Mouse (Mus musculus) ES-E14 (cell line): ENCODE data around the gene Olfr955. TPM values are rescaled to one million over a fixed set of nuclear protein-coding genes. Genes with fewer than 3 reads are reported as not detected.

ENCODE experiments used
- DNase-seq: peaks from one replicate; pipeline ENCODE4 v3.0.0-alpha.2; 2013; ENCODE audit warnings: low read depth, low spot score
- H3K27ac ChIP-seq: 2 replicates; pipeline ENCODE4 v1.5.1; 2012; ENCODE audit warnings: low read depth, mild to moderate bottlenecking, low read length, moderate library complexity, mixed read lengths; ENCODE audit not compliant: poor library complexity, insufficient read depth, severe bottlenecking
- H3K36me3 ChIP-seq: 2 replicates; pipeline ENCODE4 v1.6.1; 2012; ENCODE audit warnings: mild to moderate bottlenecking, low read length, moderate library complexity, mixed read lengths; ENCODE audit not compliant: control insufficient read depth, poor library complexity, insufficient read depth, severe bottlenecking
- H3K4me1 ChIP-seq, 2 experiments: fragments of 150-350 bp in 1 of 2; sonication (generic) in 1 of 2; 2 replicates each; pipeline ENCODE4 v1.6.1; 2012; ENCODE audit warnings: low read length in 2 of 2, mild to moderate bottlenecking in 1 of 2, mixed read lengths in 1 of 2; ENCODE audit not compliant: control insufficient read depth in 2 of 2, insufficient read depth in 2 of 2, poor library complexity in 1 of 2
- H3K4me3 ChIP-seq, 2 experiments: fragments of 150-350 bp in 1 of 2; sonication (generic) in 1 of 2; 2 replicates each; pipeline ENCODE4 v1.5.1; 2012; ENCODE audit warnings: low read length in 2 of 2, low read depth in 1 of 2, mild to moderate bottlenecking in 1 of 2, mixed read lengths in 1 of 2; ENCODE audit not compliant: insufficient read depth in 1 of 2, poor library complexity in 1 of 2, severe bottlenecking in 1 of 2
- H3K9ac ChIP-seq: 2 replicates; pipeline ENCODE4 v1.6.1; 2012; ENCODE audit warnings: low read depth, mild to moderate bottlenecking, low read length, mixed read lengths; ENCODE audit not compliant: poor library complexity, insufficient read depth, severe bottlenecking
- H3K9me3 ChIP-seq: fragments of 150-350 bp; sonication (generic); 2 replicates; pipeline ENCODE4 v1.6.1; 2012; ENCODE audit warnings: low read depth, mild to moderate bottlenecking, low read length; ENCODE audit not compliant: control insufficient read depth, insufficient read depth
- CHD2 ChIP-seq: IDR thresholded peaks from 2 replicates; pipeline ENCODE4 v1.6.1; 2014; ENCODE audit warnings: mild to moderate bottlenecking, low read depth, low read length, inconsistent platforms
- HCFC1 ChIP-seq: IDR thresholded peaks from 2 replicates; pipeline ENCODE4 v1.6.1; 2012; ENCODE audit warnings: low read length, inconsistent platforms, borderline replicate concordance; ENCODE audit not compliant: insufficient read depth
- MAFK ChIP-seq: IDR thresholded peaks from 2 replicates; pipeline ENCODE4 v1.6.1; 2014; ENCODE audit warnings: mild to moderate bottlenecking, low read depth, low read length, inconsistent platforms; ENCODE audit not compliant: insufficient read depth
- ZC3H11A ChIP-seq: IDR thresholded peaks from 2 replicates; pipeline ENCODE4 v1.6.1; 2012; ENCODE audit warnings: low read depth, mild to moderate bottlenecking, inconsistent platforms, low read length, borderline replicate concordance
- ZNF384 ChIP-seq: IDR thresholded peaks from 2 replicates; pipeline ENCODE4 v1.6.1; 2012; ENCODE audit warnings: low read depth, low read length, inconsistent platforms
- in situ Hi-C, 2 experiments: fragments of 600-800 bp; cut with MboI; formaldehyde crosslinking; loops; one replicate each; pipeline ENCODE4 v1.15.1; 2025; ENCODE audit warnings: low sequenced_read_pairs in 2 of 2, inconsistent platforms in 1 of 2; ENCODE audit not compliant: unreplicated experiment in 2 of 2
- total RNA-seq: library from RNA; depleted of rRNA; stranded (reverse); fragments of 300-350 nt; gene quantifications from 2 replicates; pipeline ENCODE4 v1.2.3, GENCODE M21; 2012; rRNA removed

Olfr955 gene
- total RNA-seq, 1 experiment = not detected

- no peaks in the 10 kb centered on the region for H3K36me3 ChIP-seq
- no peak within 1 kb of the TSS for H3K27ac ChIP-seq
- in situ Hi-C loops = no loop called here
- TF ChIP-seq CHD2 = no peak
- TF ChIP-seq MAFK = no peak
- TF ChIP-seq ZC3H11A = no peak
- TF ChIP-seq ZNF384 = no peak
- TF ChIP-seq HCFC1 = no peak
- no peaks in the 10 kb centered on the region for H3K4me1 ChIP-seq
- H3K9me3 ChIP-seq = no peaks in the 10 kb centered on the region
- no peak for DNase-seq
- no peak within 1 kb of the TSS for H3K4me3 ChIP-seq
- no peak within 1 kb of the TSS for H3K9ac ChIP-seq
Observed at GRCm38 (mm10) chr9:39493895-39494294, 22.2 kb upstream of the Olfr955 start, which contains the start of gene Olfr44. Olfr44 (minus strand) TSS chr9:39493995.

DNA sequence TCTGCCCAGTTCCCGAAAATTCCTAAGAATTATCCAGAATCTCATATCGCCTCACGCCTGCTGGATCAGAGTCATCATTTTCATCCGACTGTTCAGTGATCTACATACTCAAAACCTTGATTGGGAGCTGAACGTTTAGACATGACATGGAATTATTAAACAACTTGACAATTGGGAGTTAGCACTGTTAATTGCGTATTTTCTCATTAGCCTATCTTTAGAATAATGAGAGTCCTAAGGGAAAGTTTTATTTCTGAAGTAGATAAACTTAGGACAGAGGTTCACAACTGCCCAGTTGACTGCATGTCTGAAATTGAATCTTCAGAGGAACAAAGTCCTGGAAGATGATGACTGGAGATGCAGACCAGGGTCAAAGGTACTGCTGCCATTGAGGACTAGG, 15.3 kb downstream of the Olfr955 start, which contains the start of gene Olfr954:
Gene Olfr954 (plus strand): TSS at position 301 of the 400 bp plus-strand sequence.
- no peak for DNase-seq
- in situ Hi-C loops = no loop called here
- TF ChIP-seq HCFC1 = no peak
- no peak for TF ChIP-seq ZC3H11A
- TF ChIP-seq ZNF384 = no peak
- no peak for TF ChIP-seq CHD2
- TF ChIP-seq MAFK = no peak
- Histone ChIP-seq H3K9me3 (no peaks in the 10 kb centered on the region), H3K36me3 (no peaks in the 10 kb centered on the region), H3K27ac (no peak within 1 kb of the TSS), H3K4me1 (no peaks in the 10 kb centered on the region), H3K4me3 (no peak within 1 kb of the TSS), H3K9ac (no peak within 1 kb of the TSS)

DNA sequence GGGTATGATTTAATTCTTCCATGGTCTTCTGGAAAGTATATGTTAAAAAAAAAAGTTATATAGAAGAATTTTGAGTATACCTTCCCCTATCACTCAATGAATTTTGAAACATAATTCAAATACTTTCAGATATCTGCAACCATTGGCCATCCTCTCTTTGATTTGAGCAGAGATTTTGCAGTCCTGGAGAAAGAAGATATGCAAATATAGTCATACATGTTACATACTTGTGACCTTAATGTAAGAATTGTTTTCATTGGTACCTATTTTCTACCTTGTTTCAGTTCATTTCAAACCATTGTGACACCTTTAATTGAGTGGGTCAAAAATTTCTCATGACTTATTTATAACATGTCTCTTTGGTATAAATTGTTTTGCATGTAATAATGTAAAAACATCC, 44.7 kb downstream of the Olfr955 start, which contains the start of gene Olfr952:
Gene Olfr952 (minus strand): TSS at position 101 of the 400 bp plus-strand sequence.
- no peaks in the 10 kb centered on the region for H3K4me1 ChIP-seq
- no peak for TF ChIP-seq ZNF384
- no peak for TF ChIP-seq MAFK
- H3K9me3 ChIP-seq = no peaks in the 10 kb centered on the region
- in situ Hi-C loops = no loop called here
- no peak within 1 kb of the TSS for H3K27ac ChIP-seq
- no peak within 1 kb of the TSS for H3K9ac ChIP-seq
- no peaks in the 10 kb centered on the region for H3K36me3 ChIP-seq
- H3K4me3 ChIP-seq = no peak within 1 kb of the TSS
- DNase-seq = no peak

Other genes with a start within 250 kb of the Olfr955 start
- not detected in 2 replicates for gene Olfr1537, start 221.9 kb downstream of the Olfr955 start, total RNA-seq
- not detected in 2 replicates for gene Olfr945, start 195.1 kb downstream of the Olfr955 start, total RNA-seq
- not detected in 2 replicates for gene Olfr948, start 145.9 kb downstream of the Olfr955 start, total RNA-seq
- gene Olfr951, start 84.5 kb downstream of the Olfr955 start, total RNA-seq = not detected in 2 replicates
- not detected in 2 replicates for gene Olfr952, start 44.8 kb downstream of the Olfr955 start, total RNA-seq
- not detected in 2 replicates for gene Olfr954, start 15.2 kb downstream of the Olfr955 start, total RNA-seq
- not detected in 2 replicates for gene Olfr44, start 22.1 kb upstream of the Olfr955 start, total RNA-seq
- gene Olfr957, start 43.9 kb upstream of the Olfr955 start, total RNA-seq = not detected in 2 replicates
- not detected in 2 replicates for gene Olfr958, start 82.1 kb upstream of the Olfr955 start, total RNA-seq
- gene Olfr959, start 103.6 kb upstream of the Olfr955 start, total RNA-seq = not detected in 2 replicates
- gene AW551984, start 132.5 kb upstream of the Olfr955 start, total RNA-seq = 0.74 and 2.0 TPM in 2 replicates
- not detected in 2 replicates for gene Olfr148, start 138.7 kb upstream of the Olfr955 start, total RNA-seq
- not detected in 2 replicates for gene Olfr960, start 149.4 kb upstream of the Olfr955 start, total RNA-seq
- gene Olfr961, start 173.1 kb upstream of the Olfr955 start, total RNA-seq = not detected in 2 replicates
- not detected in 2 replicates for gene Olfr963, start 195.3 kb upstream of the Olfr955 start, total RNA-seq
- gene Olfr149, start 235.2 kb upstream of the Olfr955 start, total RNA-seq = not detected in 2 replicates
- gene Olfr965, start 239.4 kb upstream of the Olfr955 start, total RNA-seq = not detected in 2 replicates